Mouse (Mus musculus): ENCODE measurements around the gene Klc2.

- TF ChIP-seq EP300 (optimal IDR thresholded peaks at IDR 0.05) (no peak), CTCF (IDR thresholded peaks at IDR 0.05; ENCODE audit: low read depth) (no peak)
Observed at GRCm38 (mm10) chr19:5097521-5098362, 20.6 kb downstream of the Klc2 start.
